Mouse (Mus musculus): ENCODE measurements at regions not wholly inside any gene's neighbourhood (a gene's known extent, or its start where the extent isn't known, plus 50 kb on each side); places are given as distances from the start of the nearest gene placed in this dataset.
A peak's percentile ranks its signal among the peaks of the same experiment; 100 is the strongest.

DNA sequence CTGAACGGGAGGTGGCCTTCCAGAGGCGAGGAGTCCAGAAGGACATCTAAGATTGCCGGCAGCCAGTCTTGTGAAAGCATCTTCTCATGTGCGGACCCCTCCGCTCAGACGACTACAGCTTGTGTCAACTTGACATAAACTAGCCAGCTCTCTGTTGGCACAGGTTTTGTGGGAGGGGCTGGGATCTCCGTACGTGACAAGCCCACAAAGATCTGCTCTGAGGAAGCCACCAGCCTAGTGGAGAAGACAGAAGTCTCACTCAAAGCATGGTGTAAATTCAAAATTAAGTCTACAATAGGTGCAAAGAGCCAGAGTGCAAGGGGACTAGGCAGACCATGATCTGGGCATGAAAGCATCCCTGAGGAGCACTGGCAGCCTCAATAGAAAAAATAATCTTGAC lies 128.4 kb upstream of the Slc38a2 start:
- DNase-seq (ENCODE audit: low read depth, low spot score): no peak

DNA sequence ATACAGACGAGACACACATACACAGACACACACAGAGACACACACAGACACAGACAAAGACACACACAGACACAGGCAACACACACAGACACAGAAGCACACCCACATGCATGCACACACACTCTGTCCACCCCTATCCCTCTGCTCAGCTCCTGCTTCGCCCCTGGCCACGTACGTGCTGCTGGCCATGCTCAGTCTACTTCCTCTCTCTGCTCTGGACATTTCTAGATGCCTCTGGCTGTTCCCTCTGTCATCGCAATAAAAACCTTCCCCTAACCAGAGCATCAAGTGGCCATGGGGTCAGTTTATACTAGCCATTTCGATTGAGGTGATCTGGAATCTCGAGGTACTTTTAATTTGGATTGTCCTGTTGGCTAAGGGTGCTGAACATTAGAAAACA lies 118.9 kb upstream of the Slc38a2 start:
- no peak for DNase-seq (ENCODE audit: low read depth, low spot score)

DNA sequence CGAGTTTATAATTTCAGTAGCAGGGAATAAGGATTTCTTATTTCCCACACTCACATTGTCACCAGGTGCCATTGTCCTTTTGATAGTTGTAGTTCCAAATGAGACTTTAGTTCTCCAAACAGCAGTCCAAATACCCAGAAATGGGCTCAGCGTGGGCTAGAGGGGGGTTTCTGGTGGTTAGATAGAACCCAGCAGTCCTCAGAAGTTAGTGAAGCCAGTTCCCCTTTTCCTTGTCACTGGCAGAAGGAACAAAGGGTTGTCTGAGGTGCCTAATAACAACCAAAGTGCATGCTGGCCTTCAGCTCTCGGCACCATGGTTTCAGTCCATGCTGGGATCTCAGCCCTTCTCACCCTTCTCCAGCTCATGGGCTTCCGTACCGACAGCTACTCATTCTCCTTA lies 118.1 kb upstream of the Slc38a2 start:
- DNase-seq (ENCODE audit: low read depth, low spot score): no peak

DNA sequence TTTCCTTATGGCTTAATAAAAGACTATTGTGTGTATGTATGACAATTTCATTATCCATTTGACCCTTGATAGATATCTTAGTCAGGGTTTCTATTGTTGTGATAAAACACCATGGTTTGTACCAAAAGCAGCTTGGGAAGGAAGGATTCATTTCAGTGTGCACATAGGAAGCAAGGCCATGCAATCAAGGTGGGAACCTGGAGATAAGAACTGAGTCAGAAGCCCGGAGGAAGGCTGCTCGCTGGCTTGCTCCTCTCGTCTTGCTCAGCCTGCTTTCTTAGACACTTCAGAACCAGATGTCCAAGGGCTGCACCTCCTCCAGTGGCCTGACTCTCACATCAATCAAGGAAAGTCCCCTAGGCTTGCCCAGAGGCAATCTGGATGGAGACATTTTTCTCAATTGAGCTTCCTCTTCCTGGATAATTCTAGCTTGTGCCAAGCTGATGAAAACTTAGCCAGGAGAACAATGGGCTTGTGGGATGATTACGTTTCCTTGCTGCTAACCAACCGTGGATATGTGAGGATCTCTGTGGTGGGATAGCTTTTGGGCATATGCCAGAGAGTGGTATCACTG lies 117.6 kb upstream of the Slc38a2 start:
- DNase-seq (ENCODE audit: low read depth, low spot score): no peak

DNA sequence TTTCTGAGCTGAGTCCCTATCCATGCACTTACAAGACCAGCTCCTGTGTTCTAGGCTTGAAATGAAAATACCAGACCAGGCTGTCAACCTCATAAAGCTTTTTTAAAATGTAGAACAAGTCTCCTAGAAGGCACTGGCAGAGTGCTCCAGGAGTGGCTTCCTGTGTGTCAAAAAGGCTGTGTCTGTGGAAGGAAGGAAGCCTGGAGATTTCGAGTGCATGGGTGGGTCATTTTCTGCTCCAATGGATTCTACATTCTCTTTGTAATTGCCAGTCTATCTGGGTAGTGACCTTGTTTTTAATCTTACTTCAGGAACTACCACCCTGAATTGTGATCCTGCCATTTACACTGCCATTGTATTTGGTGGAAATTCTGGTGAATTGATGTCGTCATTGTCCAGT lies 113.9 kb upstream of the Slc38a2 start:
- no peak for DNase-seq (ENCODE audit: low read depth, low spot score)

DNA sequence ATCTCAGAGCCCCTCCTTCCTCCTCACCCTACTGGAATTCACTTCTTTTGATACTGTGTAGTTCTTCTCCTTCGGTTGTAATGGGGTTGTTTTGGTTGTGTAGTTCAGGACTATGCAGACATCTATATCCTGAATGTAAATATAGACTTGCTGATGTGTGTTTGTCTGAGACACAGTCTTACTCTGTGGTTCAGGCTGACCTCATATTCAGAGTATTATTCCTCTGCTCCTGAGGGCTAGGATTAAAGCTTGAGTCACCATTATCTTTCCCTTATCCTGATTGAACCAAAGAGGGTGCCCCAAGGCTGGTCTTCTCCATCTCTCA lies 103.2 kb upstream of the Slc38a2 start:
- DNase-seq (ENCODE audit: low read depth, low spot score): no peak

DNA sequence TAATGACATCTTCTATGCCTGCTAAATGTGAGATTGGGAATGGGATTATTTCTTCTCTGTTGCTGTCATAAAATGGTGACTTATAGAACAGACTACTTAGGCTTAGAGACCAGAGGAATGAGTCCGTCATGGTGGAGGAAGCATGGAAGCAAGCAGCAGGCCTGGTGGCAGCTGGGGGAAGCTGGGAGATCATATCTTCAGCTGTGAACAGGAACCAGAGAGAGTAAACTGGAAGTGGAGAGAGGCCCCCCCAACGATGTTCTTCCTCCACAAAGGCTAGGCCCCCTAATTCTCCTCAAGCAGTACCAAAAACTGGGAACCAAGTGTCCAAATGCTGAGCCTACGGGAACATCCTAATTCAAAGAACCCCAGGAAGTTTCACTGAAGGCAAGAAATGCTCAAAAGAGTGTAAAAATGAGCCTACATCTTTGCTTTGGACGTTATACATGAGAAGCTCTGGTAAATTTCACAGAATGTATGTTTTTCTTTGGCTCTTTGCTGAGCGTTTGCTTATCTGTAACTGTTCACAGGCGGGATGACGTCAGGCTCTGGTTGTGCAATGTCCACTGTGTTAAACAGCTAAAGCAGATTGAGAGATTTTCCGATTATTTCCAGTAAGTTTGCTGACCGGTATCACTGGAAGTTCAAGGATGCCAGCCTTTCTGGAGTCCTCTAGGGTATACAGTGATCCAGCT lies 102.7 kb upstream of the Slc38a2 start:
- DNase-seq (ENCODE audit: low read depth, low spot score): no peak

DNA sequence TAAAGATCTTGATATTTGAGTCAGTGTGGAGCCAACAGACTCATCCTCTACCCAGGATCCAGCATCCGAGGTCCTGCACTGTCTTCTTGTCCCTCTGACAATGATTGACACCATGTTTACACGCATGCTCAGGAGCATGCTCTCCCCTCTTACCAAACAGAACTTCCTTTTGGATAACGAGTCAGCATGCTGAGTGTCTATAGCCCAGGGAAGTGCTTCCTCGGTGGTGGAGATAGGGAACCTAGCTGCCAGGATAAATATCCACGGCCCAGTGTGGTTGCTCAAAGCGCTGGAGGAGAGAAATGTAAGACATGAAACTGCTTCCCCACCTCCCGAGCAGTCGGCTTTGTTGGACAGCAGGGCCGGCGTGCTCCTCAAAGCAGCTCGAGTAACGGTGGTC lies 99.7 kb upstream of the Slc38a2 start:
- DNase-seq (ENCODE audit: low read depth, low spot score): no peak

DNA sequence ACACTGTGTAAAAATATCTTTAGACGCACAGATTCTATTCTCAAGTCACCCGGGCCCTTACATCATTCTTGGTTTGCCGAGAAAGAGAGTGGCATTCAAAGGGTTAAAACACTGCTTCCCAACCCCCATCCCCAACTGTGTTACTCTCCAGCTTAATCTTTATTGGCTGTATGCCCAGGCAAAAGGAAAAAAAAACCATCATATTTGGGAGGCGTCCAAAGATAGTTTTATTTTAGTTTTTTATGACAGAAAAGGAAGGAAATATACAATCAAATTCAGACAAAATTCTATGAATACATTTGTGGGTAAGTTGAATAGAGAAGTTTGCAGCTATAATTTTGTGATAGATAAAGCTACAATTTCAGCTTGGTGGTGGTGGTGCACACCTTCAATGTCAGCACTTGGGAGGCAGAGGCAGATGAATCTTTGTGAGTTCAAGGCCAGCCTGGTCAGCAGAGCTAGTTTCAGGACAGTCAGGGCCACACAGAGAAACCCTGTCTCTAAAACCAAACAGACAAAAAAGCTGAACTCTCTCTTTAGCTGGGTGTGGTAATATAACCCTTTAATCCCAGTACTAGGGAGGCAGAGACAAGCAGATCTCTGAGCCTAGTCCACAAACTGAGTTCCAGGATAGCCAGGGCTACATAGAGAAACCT lies 98.2 kb upstream of the Slc38a2 start:
- no peak for DNase-seq (ENCODE audit: low read depth, low spot score)

DNA sequence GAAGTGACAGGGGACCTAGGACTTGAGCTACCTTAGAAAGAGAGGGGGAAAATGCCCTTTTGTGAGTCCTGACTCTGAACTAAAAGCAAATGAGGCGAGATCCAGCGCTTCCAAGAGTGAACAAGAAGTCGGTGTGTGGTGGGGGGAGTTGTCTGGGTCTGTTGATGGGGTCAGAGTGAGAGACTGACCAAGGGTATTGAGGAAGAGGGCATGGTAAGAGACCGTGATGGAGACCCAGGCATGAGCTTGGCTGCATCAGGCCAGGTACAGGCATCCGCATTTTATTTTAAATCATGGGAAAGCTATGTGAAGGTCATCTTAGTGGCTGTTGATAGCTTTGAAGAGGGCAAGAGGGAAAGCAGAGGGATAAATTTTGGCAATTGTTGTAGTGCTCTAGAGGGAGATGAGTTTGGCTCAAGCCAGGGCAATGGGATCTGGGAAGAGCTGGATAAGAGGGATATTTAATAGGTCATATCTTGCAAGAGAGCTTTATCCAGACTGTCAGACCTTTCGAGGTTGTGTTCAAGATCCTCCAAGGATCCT lies 94.7 kb upstream of the Slc38a2 start:
- DNase-seq (ENCODE audit: low read depth, low spot score): no peak

DNA sequence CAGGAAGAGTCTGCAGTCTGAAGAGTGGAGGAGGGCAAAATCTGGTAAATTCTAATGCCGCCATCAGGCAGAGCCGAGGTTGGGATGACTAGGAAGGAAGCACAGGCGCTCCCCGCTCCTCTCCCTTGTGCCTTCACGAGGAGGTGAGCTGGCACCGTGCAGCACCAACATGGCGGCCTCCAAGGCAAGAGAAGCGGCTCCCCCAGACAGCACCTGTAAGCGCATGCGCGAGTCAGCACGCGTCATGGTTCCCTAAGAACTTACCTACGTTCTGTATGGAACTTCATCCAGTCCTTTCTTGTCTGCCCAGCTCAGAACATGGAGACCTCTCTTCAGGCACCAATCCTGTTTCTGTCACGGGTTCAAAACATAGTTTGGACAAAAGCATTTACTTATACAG lies 93.7 kb upstream of the Slc38a2 start:
- DNase-seq (ENCODE audit: low read depth, low spot score): peak; percentile 92

DNA sequence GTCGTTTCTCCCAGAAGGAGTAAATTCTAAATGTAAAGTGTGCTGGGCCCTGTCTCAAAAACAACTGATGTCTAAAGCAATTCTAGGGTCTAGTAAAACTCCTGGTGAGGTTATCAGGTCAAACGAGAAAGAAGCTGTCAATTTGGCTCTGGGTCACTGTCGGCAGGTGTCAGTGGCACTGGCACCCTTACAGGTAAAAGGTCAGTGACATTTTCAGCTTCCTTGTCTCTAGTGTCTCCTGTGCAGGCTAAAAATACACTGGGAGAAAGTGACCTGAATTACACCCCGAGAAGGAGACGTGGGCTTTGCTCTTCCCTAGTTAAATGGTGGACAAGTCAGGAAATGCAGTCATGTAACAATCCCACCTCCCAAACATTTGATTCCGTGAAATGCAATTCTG lies 91.8 kb upstream of the Slc38a2 start:
- DNase-seq (ENCODE audit: low read depth, low spot score): no peak

DNA sequence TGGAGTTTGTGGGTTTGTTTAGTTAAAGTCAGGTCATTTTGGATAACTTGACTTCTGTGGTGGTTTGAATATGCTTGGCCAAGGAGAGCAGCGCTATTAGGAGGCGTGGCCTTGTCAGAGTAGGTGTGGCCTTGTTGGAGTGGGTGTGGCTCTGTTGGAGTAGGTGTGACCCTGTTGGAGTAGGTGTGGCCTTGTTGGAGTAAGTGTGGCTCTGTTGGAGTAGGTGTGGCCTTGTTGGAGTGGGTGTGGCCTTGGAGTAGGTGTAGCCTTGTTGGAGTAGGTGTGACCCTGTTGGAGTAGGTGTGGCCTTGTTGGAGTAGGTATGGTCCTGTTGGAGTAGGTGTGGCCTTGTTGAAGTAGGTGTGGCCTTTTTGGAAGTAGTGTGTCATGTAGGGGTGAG lies 88.4 kb upstream of the Slc38a2 start:
- peak; percentile 91 for DNase-seq (ENCODE audit: low read depth, low spot score)

DNA sequence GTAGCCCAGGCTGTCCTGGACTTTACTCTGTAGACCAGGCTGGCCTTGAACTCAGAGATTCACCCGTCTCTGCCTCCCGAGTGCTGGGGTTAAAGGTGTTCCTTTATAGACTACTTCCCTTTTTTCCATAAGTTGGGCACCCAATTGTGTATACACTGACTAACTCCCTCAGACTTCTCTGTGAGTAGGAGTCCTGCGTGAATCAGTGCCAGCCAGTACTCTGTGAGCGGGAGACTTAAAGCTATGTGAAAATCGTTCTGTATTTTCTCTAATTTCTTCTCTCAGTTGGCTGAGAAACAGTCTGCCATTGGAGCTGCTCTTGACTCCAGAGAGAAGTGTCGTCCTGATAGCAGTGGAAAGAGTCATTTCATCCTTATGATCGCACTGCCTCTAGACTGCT lies 85.0 kb upstream of the Slc38a2 start:
- no peak for DNase-seq (ENCODE audit: low read depth, low spot score)

DNA sequence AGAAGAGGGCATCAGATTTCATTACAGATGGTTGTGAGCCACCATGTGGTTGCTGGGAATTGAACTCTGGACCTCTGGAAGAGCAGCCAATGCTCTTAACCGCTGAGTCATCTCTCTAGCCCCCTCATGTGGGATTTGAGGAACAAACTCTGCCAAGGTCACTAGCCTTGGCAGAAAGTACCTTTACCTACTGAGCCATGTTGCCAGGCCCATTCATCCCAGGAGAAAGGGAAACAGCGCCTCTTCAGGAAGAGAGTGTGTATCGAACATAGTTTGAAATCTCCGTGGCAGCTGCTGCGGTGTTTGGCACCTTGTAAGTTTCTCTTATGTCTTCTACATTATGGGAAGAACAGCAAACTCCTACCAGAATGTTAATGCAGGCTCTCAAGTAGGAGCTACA lies 82.0 kb upstream of the Slc38a2 start:
- peak; percentile 81 for DNase-seq (ENCODE audit: low read depth, low spot score)

DNA sequence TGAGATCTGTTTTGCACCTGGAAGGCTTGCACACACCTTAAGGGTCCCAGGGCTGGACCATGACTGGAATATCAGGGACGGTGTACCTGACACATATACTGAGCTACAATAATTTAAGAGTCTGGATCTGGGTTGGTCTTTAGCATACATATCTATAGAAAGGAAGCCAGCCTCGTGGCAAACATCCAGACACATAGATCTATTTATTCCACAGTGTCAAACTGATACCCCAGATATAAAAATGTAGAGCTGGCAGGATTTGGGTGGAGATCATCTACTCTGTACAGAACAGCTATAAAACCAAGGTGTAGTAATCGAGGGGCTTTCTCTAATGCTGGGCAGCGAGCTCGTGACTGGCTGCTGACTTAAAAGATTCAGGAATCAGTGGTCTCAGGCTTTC lies 81.1 kb upstream of the Slc38a2 start:
- DNase-seq (ENCODE audit: low read depth, low spot score): no peak

DNA sequence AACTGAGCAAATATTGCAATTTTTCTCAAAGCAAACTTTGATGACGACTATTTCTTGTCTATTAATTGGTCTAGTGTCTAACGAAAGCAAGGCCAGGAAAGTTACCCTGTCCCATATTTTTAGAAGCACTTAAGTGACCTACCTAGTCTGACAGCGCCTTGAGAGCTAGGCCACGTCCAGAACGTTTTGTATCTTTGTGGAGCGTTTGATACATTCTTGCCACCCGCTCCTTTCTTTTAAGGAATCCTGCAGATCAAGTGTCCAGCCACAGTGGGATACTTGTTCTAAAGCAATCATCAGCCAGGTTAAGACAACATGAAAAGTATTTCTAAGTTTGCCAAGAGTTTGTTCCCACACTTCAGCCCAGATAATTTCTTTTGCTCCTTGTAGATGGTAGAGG lies 79.8 kb upstream of the Slc38a2 start:
- no peak for DNase-seq (ENCODE audit: low read depth, low spot score)

DNA sequence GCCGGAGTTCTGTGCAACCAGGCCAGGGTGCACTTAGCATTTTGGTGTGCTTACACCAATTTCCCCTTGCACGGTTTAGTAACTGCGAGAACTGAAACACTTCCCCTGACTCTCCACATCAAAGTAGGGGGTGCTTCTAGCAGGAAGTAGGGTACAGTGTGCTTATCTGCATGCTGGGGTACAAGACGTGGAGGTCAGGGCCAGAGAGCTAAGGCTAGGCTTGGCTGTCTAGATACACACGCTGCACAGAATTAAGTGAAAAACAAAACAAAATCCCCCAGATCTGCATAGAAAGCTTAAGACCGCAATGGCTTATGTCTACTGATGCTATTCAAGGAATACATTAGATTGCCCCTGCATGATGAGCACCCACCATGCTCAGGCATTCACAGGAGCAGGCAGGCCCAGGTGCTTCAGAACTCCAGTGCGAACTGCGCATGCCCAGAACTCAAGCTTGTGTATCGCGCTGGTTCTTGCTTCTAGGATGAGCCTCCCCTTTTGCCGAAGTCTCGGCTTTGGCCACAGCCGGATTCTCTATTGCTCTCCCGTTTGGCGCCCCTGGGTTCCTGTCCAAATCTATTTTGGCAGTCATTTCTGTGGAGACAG lies 78.9 kb upstream of the Slc38a2 start:
- DNase-seq (ENCODE audit: low read depth, low spot score): peak; percentile 89

DNA sequence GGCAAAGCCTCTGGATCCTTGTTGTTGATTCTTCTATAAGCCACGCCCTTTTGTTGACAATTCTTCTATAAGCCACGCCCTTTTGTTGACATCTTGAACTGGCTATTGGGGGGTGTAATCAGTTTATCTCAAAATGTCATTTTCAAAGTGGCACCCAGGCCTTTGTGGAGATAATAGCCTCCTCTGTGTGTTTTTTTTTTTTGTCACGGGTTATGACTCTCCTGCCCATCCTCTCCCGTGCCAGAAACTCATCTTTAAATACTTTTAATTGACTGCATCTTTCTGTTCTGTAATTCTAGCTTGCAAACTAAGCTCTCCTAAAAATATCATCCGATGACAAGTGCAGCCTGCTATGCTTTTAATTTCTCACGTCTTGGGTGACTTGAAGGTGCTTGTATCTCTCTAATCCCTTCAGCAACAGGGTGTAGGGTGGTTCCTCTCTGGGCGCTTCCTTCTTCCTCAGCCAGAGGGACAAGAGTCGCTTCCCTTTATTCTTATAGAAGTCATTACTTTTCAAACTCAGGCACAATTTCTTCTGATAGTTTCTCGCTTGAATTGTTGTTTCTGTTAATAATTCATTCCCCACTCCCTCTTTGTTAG lies 77.0 kb upstream of the Slc38a2 start:
- no peak for DNase-seq (ENCODE audit: low read depth, low spot score)

DNA sequence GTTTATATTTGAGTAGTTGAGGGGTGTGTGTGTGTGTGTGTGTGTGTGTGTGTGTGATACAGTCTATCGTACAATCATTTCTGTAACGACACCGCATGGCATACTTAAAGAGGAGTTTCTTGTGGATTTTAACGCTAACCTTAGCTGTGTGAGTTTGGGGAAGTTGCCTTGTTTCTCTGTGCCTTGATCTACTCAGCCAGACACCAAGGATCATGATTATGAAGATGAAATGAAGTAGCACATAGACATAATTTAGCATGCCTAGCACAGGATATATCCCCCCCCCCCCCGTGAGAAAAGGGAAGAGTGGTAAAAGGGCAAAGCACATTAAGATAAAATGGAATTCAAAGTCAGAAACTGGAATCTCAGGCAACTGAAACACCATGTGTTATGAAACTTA lies 75.6 kb upstream of the Slc38a2 start:
- DNase-seq (ENCODE audit: low read depth, low spot score): no peak

DNA sequence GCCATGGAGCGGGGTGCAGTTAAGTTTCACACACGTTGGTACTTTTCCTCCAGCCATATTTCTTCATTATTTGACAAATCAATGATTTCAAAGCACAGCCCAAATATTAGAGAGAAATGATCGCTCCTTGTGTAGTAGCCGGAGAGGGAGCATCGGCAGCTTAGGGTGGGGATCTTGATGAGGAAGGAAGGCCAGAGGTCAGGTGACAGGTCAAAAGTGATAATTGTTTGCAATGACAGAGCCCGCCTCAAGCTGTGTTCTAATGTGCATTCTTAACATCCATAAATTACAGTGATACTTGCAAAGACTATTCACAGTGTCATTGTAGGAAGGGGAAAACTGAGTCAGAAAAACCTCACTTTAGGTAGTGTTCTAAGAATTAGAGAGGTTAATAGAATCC lies 75.1 kb upstream of the Slc38a2 start:
- DNase-seq (ENCODE audit: low read depth, low spot score): no peak

DNA sequence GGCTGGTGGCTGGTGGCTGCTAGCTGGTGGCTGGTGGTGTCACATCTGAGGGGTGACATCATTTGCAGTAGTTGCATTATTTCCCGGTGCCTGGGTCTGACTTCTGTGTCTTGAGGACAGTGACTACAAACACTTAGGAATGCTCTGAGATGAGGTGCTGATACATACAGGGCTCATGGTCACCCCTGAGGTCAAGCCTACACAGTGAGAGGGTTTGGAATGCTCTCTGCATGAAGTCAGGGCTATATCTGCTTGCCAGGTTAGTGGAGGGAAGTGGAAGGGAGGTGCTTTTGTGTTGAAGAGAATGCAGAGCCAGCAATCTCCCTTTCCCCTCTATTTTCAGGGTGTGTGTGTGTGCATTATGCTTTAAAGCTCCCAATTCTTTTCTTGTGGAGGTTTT lies 74.1 kb upstream of the Slc38a2 start:
- DNase-seq (ENCODE audit: low read depth, low spot score): no peak

All from R1 (cell line).